8 mouse cellular contexts compared by ENCODE assay signal in genomic region chr6:126645644-126646358, GRCm38 (mm10). TPM values are rescaled to one million over a fixed set of nuclear protein-coding genes. Genes with fewer than 3 reads are reported as not detected.
DNase-seq lines count a peak whose midpoint lies in the region; ATAC-seq and TF ChIP-seq lines count a peak whose summit lies in the region.

No protein-coding gene starts in this region.

- TF ChIP-seq POLR2A in brain, embryonic 14.5 days (IDR thresholded peaks at IDR 0.05; ENCODE audit: borderline replicate concordance, extremely low read depth, insufficient read depth, insufficient read length, poor library complexity, severe bottlenecking) = no peak

- no peaks in the 10 kb centered on the region for H3K36me3 ChIP-seq in forebrain, embryonic 10.5 days (replicated peaks)
- H3K36me3 ChIP-seq in intestine, embryonic 15.5 days = no peaks in the 10 kb centered on the region
- H3K36me3 ChIP-seq in liver, embryonic 11.5 days (ENCODE audit: control insufficient read depth, insufficient read depth, low read length) = no peaks in the 10 kb centered on the region

- WGBS in forebrain, embryonic 10.5 days = 2% methylated on average over 27 of the region's 27 CpGs
- 2% methylated on average over 27 of the region's 27 CpGs for WGBS in intestine, embryonic 15.5 days
- 4% methylated on average over 27 of the region's 27 CpGs for WGBS in liver, embryonic 11.5 days

- H3K27me3 ChIP-seq in forebrain, embryonic 10.5 days (ENCODE audit: poor library complexity, severe bottlenecking) = peaks cover 86% of the 10 kb centered on the region
- peaks cover 56% of the 10 kb centered on the region for H3K27me3 ChIP-seq in intestine, embryonic 15.5 days (replicated peaks)
- H3K27me3 ChIP-seq in liver, embryonic 11.5 days (replicated peaks; ENCODE audit: control insufficient read depth, insufficient read depth, low read length) = peaks cover 68% of the 10 kb centered on the region

- peak overlapping the region; percentile 55 for H3K4me3 ChIP-seq in forebrain, embryonic 10.5 days
- H3K4me3 ChIP-seq in intestine, embryonic 15.5 days (replicated peaks) = peak overlapping the region; percentile 45
- H3K4me3 ChIP-seq in liver, embryonic 11.5 days (ENCODE audit: low read depth, low read length) = peak overlapping the region; percentile 36

- ATAC-seq in intestine, embryonic 15.5 days = peak; percentile 68
- ATAC-seq in liver, embryonic 11.5 days (replicated peaks; ENCODE audit: low FRiP score) = no peak; the same call in 1 of the 2 replicates
- no peak; the same call in 1 of the 2 replicates for ATAC-seq in granulocyte monocyte progenitor cell, adult 5-6 weeks (replicated peaks; ENCODE audit: poor library complexity, severe bottlenecking)

- TF ChIP-seq CTCF in brain, embryonic 14.5 days (IDR thresholded peaks at IDR 0.05; ENCODE audit: borderline replicate concordance, extremely low read depth, insufficient read depth, insufficient read length) = no peak

- H3K9ac ChIP-seq in intestine, embryonic 15.5 days = 0 out of 2 replicates have a peak overlapping the region, but pooled peaks have one; percentile 8
- no peak overlapping the region for H3K9ac ChIP-seq in liver, embryonic 11.5 days (ENCODE audit: low read depth, low read length)

- H3K9me3 ChIP-seq in forebrain, embryonic 10.5 days = no peaks in the 10 kb centered on the region
- no peaks in the 10 kb centered on the region for H3K9me3 ChIP-seq in intestine, embryonic 15.5 days
- H3K9me3 ChIP-seq in liver, embryonic 11.5 days (ENCODE audit: control insufficient read depth, low read length) = no peaks in the 10 kb centered on the region

- peaks cover 48% of the 10 kb centered on the region for H3K4me1 ChIP-seq in forebrain, embryonic 10.5 days
- H3K4me1 ChIP-seq in intestine, embryonic 15.5 days (replicated peaks) = peaks cover 28% of the 10 kb centered on the region
- H3K4me1 ChIP-seq in liver, embryonic 11.5 days (replicated peaks; ENCODE audit: control insufficient read depth, insufficient read depth, low read length) = 0 out of 2 replicates have a peak, but pooled peaks cover 3% of the 10 kb centered on the region

- peak; percentile 13 for DNase-seq in adrenal gland, postnatal 25 days
- DNase-seq in adrenal gland, postnatal 4 days (ENCODE audit: low spot score in 2 of 2) = no peak
- DNase-seq in brain, embryonic 14.5 days (ENCODE audit: low read depth) = peak; percentile 91
- peak; percentile 78 for DNase-seq in forebrain, embryonic 10.5 days (ENCODE audit: extremely low spot score, low spot score)
- peak; percentile 43 for DNase-seq in liver, embryonic 11.5 days (ENCODE audit: low spot score)
- peak; percentile 74 to 78 for DNase-seq in right cerebral cortex, postnatal 36 days (ENCODE audit: low spot score in 2 of 2)

- H3K4me2 ChIP-seq in intestine, embryonic 15.5 days (replicated peaks) = peak overlapping the region; percentile 97
- H3K4me2 ChIP-seq in liver, embryonic 11.5 days = peak overlapping the region; percentile 60

- H3K27ac ChIP-seq in forebrain, embryonic 10.5 days = peak overlapping the region; percentile 9; the same call in 1 of the 2 replicates
- no peak overlapping the region for H3K27ac ChIP-seq in intestine, embryonic 15.5 days
- no peak overlapping the region for H3K27ac ChIP-seq in liver, embryonic 11.5 days (ENCODE audit: low read depth, low read length)

RNA-seq across cellular contexts. Expression of gene Kcna1, which starts 0.4 kb away (rescaled TPM):
- total RNA-seq in adrenal gland, postnatal 25 days (2021) = 1.1 and 1.2 TPM in 2 replicates
- total RNA-seq in adrenal gland, postnatal 4 days (2021) = 1 to 10 TPM; 2.8 to 3.5 TPM
- 1.3 TPM in 2 replicates for polyA plus RNA-seq in brain, embryonic 14.5 days (2012; rRNA removed)
- 0.88 and 1.1 TPM in 2 replicates for polyA plus RNA-seq in forebrain, embryonic 10.5 days (2016; fragmentation: Nextera tagmentation; extraction: Ambion mirVana)
- 0.38 and 0.43 TPM in 2 replicates for polyA plus RNA-seq in intestine, embryonic 15.5 days (2015; fragmentation: Nextera tagmentation; extraction: Ambion mirVana)
- polyA plus RNA-seq in liver, embryonic 11.5 days (2014; fragmentation: Nextera tagmentation; extraction: Ambion mirVana) = 0.15 and 0.40 TPM in 2 replicates
- total RNA-seq in granulocyte monocyte progenitor cell, adult 5-6 weeks (2014; fragmentation: Nextera tagmentation) = not detected in 2 replicates
- not detected in 2 replicates for total RNA-seq in granulocyte monocyte progenitor cell, adult 5-6 weeks (2017)

Comparison
In these comparisons a context has a peak if more than half of its experiments do, and no peak if none do; other contexts are left out.
1. DNase-seq: peak in adrenal gland, postnatal 25 days (single experiment), brain, embryonic 14.5 days (single experiment), forebrain, embryonic 10.5 days (single experiment), liver, embryonic 11.5 days (single experiment) and right cerebral cortex, postnatal 36 days (2 of 2); none in adrenal gland, postnatal 4 days (0 of 2).
2. Peak in every context shown above with its lines, with median percentiles within 50 percentile points of each other: H3K4me3 ChIP-seq.